Mouse (Mus musculus) adrenal gland, postnatal 14 days (tissue): ENCODE measurements around the gene Rhpn2. TPM values are rescaled to one million over a fixed set of nuclear protein-coding genes. Genes with fewer than 3 reads are reported as not detected.
"Not testable (repeated sequence)": the region's sequence is repeated elsewhere in the genome, so short reads cannot be mapped to it uniquely, and the experiment has no call there.

ENCODE experiments used
- DNase-seq: peaks from one replicate; pipeline ENCODE4 v3.0.0; 2021; ENCODE audit warnings: mixed read lengths
- long read RNA-seq, 2 experiments: library from polyadenylated mRNA; stranded (forward); transcript quantifications; one replicate each; pipeline ENCODE4 v2.0.0; 2021
- total RNA-seq: library from RNA; stranded (reverse); gene quantifications from 2 replicates; pipeline ENCODE4 v1.2.3, GENCODE M21; 2021

Rhpn2 gene
- 2.8 and 4.7 TPM in 2 replicates for total RNA-seq
- long read RNA-seq, experiment 1, partial matches to known transcripts = 0 of 1 reads
- long read RNA-seq, experiment 1, other reads (novel, unspliced or antisense) = 0 of 1 reads
- long read RNA-seq, experiment 2, partial matches to known transcripts = 1 of 4 reads
- long read RNA-seq, experiment 2, other reads (novel, unspliced or antisense) = 1 of 4 reads

GRCm38 (mm10) chr7:35333692-35334526 is at the start of gene Rhpn2:
Gene Rhpn2, plus strand, starts transcription at chr7:35334170.
- peak; percentile 100 for DNase-seq

- DNase-seq = no peak
These were observed 40.5 kb upstream of the Rhpn2 start for GRCm38 (mm10) chr7:35293464-35293863.

DNA sequence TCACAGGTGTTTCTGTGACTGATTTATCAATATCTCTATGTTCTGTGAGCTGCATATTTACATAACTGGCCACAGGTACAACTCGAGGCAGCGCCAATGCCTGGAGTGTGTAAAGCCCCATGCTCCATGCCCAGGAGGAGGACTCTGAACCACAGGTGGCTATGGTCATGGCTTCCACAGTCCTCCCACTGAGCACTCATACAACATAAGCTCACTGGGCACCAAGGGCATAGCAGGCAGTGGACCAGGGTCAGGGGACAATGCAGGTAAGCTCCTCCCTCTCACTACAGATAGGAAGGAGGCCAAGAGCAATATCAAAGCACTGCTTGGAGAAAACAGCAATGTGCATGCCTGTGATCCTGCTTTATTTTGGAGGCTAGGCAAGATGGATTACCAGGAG is 38.3 kb upstream of the Rhpn2 start:
- no peak for DNase-seq

DNA sequence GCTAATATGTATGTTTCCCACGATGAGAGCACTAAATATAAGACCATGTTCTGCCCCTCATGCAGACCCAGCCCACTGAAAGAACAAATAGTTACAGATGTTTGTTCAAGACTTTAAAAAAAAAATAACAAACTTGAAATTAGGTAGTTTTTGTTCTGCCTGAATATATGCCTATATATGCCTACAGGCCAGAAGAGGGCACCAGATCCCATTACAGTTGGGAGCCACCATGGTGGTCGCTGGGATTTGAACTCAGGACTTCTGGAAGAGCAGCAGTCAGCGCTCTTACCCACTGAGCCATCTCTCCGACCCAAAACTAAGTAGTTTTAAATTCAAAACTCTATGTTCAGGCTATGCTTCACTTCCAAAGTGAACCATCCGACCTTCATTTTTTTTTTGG is 36.1 kb upstream of the Rhpn2 start:
- DNase-seq = no peak

DNA sequence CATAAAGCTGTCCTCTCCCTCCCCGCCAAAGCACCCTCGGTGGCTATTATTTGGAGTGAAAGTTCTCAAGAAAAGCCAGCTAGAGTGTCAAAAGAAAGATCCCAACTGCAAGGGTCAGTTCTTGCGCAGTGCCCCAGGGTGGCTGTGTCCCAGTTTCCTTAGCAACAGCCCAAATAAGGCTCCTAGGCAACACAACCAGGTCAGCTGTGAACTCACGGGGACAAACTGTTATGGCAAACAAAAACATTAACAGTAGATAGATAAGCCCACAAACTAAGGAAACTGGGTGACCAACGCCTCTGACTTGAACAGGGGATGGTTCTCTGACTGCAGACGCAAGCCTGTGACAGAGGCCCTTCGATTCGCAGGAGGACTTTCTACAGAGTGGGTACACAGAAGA is 34.3 kb upstream of the Rhpn2 start:
- DNase-seq = no peak

DNA sequence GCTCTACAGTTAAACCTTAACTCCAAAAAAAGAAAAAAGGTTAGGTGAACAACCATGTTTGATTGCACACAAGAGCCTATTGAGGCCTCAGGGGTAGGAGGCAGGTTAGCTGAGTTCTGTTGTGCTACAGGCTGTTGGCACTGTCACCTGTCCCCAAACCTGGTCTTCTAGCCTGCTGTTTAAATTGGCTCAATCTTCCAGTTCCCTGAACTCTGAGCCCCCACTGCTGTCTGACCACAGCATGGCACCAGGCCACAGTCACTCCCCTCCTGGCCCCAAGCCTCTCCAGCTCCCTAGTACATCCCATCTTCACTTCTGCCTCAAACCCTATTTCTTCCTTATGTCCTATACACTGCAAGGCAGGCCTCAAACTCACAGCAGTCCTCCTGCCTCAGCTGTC is 33.2 kb upstream of the Rhpn2 start:
- no peak for DNase-seq

DNA sequence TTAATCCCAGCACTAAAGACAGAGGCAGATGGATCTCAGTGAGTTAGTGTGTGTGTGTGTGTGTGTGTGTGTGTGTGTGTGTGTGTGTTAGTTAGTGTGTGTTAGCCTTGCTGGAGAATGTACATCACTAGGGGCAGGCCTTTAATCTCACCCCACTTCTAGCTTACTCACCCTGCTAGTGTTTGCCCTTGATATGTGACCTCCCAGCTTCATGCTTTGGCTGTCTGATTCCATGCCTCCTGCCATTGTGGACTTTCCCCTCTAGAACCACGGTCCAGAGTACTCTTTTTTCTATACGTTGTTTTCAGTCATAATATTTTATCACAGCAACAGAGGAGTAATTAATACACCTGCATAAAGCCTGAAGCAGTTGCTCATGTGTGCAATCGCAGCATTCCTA is 22.8 kb upstream of the Rhpn2 start:
- DNase-seq = no peak

DNA sequence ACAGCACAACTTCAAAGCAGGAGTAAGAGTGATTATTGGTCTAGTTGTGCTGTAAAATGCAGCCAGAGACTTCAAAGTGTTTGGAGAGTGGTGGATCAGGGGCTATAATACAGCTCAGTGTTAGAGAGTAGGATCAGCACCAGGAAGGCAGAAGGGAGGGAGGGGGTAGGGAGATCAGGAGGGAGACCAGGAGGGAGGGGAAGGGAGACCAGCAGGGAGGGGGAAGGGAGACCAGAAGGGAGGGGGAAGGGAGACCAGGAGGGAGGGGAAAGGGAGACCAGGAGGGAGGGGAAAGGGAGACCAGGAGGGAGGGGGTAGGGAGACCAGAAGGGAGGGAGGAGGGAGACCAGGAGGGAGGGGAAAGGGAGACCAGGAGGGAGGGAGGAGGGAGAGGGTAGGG is 19.8 kb upstream of the Rhpn2 start:
- DNase-seq = no peak

DNA sequence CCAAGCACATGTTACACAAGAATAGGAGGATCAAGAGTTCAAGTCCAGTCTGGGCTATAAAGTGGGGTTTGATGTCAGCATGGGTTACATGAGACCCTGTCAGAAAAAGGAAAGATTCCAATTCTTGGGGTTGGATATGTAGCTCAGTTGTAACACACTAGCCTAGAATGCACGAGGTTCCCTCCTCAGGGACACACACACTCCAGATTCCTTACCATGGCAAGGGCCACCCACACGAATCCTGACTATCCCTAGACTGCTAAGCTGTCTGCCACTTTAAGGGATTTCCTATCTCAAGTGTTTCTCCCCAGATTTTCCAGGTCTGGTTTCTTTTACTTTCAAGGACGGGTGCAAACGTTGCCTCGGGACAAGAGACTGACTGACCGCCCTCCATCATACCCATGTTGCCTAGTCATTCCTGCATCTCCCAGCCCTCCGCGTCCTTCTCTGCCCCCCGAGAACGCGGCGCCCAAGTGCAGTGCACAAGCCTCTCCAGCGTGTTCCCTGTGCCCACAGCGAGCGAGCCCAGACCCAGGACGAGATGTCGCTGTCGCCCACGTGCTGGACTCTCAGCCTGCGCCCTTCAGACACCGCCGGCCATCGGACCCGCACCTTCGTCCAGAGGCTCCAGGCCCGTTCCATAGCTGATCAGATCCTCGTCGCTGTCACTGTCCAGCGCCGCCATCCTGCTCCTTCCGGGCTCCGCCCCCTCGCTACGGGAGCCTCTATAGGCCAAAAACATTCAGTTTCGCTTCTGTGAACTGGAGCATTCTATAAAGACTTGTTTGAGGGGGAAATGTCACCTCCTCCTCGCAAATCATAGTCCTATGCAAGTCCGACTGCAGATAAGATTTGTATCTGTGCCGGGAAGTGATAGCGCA is 16.0 kb upstream of the Rhpn2 start, which contains the start of gene Gpatch1:
Gene Gpatch1 (minus strand): TSS at position 712 of the 881 bp plus-strand sequence.
- peak; percentile 96 for DNase-seq

DNA sequence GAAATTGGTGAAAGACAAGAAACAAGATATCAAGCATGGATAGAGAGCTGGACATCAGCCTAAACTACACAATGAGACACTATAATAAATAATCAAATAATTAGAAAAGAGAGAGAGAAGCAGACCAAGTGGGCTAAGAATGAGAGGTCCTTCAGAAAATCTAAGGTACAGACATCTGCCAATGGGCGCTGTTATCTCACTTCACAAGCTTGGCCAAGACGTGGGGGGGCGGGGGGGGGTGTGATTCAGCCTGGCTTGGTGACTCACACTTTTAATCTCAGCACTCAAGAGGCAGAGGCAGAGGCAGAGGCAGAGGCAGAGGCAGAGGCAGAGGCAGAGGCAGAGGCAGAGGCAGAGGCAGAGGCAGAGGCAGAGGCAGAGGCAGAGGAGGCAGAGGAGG is 14.7 kb upstream of the Rhpn2 start:
- DNase-seq = not testable (repeated sequence)

DNA sequence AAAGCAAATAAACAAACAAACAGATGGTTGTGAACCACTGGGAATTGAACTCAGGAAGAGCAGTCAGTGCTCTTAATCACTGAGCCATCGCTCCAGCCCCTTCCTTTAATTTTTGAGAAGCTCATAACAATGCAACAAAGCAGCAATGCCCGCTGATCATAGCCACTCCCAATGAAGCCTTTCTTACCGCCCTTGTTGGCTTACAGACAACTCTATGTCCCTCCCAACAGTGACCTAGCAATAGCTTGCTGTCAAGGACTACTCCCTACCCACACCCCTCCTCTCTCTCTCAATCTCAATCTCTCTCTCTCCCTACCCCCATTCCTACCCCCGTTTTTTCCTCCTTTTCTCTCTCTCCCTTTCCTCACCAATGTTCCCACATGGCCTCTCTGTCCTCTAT is 14.2 kb upstream of the Rhpn2 start:
- DNase-seq = peak; percentile 69

DNA sequence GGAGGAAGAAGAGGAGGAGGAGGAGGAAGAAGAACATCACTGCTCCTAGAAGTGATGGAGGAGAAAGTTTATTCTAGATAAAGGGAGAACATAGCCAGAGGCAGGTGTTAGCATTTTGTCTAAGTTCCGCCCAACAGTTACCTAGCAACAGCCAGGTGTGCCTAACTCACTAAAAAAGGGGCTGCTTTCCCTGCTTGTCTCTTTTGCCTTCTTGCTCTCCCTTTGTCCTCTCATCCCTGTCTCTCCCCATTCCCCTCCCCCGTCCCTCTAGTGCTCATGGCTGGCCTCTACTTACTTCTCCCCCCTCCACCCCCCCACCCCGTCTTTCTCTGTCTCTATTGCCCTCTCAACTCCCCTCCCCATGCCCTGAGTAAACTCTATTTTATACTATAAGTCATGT is 11.8 kb upstream of the Rhpn2 start:
- DNase-seq = no peak

- DNase-seq = no peak
These were observed 11.1 kb upstream of the Rhpn2 start for GRCm38 (mm10) chr7:35322732-35323420.

DNA sequence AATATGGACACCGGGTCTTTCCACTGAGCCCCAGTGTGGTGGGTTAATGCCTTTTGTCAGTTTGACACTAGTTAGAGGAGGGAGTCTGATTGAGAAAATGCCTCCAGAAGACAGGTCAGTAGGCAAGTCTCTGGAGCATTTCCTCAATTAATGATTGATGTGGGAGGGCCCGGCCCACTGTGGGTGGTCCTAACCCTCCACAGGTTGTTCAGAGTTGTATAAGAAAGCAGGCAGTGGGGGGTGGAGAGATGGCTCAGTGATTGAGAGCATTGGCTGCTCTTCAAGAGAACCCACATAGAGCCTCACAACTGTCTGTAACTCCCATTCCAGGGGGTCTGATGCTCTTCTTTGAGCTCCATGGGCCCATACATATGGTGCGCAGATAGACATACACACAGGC is 2.4 kb upstream of the Rhpn2 start:
- DNase-seq = no peak

DNA sequence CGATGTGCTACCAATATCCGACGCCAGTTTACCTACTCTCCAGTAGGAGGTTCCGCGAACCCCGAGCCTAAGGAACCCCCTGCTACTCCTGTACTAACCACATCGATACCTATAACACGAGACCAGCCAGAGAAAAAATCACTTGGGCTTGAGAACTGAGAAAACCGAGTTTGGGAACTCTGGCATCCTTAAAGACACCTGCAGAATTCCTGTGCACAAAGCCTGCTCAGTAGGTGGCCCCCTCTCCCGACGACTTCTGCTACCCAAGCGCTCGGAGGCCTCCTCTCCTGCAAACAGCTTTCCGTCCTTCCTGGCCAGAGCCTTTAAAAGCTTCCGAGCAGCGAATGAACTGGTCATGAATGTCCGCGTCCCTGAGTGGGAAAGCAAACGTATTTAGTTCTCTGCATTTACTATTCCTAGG is 729 bp upstream of the Rhpn2 start:
- DNase-seq = peak; percentile 51

GRCm38 (mm10) chr7:35334527-35335452 is 820 bp downstream of the Rhpn2 start:
- peak; percentile 44 for DNase-seq

GRCm38 (mm10) chr7:35340196-35340595 is 6.2 kb downstream of the Rhpn2 start:
- DNase-seq = no peak

DNA sequence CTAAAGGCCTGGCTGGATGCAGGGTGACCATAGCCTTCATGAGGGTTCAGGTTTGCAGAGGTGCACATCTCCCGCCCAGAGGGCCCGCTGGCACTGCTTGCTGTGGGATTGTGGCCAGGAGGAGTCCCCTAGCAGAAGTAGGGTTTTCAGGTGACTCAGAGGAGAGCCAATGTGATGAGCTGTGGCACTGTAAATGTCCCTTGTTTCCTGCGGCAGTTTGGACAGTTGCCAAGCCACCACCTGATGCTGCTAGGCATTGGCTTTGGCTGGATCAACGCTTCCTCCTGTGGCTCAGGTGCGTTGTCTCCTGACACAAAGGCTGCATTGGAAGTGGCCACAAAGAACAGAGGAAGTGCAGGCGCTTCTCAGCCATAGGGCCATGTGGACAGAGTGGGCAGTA is 7.3 kb downstream of the Rhpn2 start:
- no peak for DNase-seq

DNA sequence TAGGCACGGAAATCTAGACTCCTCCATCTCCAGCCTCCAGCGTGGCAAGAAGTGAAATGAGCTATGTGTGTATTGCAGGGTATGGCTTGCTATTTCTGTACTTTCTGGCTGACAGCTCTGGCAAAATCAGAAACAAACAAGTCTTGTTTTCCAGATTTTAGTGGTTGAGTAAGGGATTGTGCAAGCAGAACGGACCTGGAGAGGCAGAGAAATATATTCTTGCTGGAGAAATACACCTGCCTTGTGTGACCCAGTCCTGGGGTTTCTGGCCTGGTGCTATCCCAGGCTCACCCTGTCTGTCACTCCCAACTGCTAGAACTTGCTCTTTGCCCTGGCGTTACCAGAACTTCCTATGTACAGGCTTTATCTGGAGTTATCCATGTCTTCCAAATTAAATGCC is 8.5 kb downstream of the Rhpn2 start:
- no peak for DNase-seq

DNA sequence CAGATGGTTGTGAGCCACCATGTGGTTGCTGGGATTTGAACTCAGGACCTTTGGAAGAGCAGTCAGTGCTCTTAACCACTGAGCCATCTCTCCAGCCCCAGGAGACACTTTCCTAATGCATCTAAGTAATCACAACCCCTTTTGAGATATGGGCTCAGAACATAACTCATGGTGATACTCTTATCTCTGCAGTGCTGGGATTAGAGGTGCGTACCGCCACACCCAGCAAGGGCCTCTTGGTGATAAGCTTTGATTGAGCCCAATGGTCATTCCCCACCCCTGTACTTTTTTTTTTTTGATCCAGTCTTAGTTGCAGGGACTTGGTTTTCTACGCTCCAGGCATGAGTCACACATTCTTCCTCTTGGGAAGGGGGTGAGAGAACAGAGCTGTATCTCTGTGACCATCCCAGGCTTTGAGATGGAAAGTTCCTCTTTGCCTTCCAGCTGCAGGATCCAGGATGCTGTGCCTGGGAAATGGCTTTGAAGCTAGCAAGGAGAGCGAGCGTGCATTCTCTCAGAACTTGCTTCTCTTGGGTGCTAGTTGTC is 10.9 kb downstream of the Rhpn2 start:
- no peak for DNase-seq
